Mouse (Mus musculus) heart, postnatal 10 days (tissue): ENCODE results near the gene Kcnc2. TPM values are rescaled to one million over a fixed set of nuclear protein-coding genes. Genes with fewer than 3 reads are reported as not detected.
"Not testable (repeated sequence)": the region's sequence is repeated elsewhere in the genome, so short reads cannot be mapped to it uniquely, and the experiment has no call there.

ENCODE experiments used
- DNase-seq, 2 experiments: peaks; one replicate each; pipeline ENCODE4 v3.0.0; 2021
- intact Hi-C: fragments of 180-260 bp; cut with DNase I; formaldehyde crosslinking; loops from one replicate; pipeline ENCODE4 v1.15.1; 2025
- total RNA-seq, 2 experiments: library from RNA; stranded (reverse); gene quantifications; 2 replicates each; pipeline ENCODE4 v1.2.3; 2021

Gene Kcnc2
- total RNA-seq: under 1 TPM; 0.45 to 0.65 TPM

GRCm38 (mm10) chr10:112270887-112271802 lies at the start of gene Kcnc2:
Gene Kcnc2, plus strand, starts transcription at chr10:112271121.
- peak in 1 of 2 experiments; percentile 2 for DNase-seq
- intact Hi-C loops: no loop called here

DNA sequence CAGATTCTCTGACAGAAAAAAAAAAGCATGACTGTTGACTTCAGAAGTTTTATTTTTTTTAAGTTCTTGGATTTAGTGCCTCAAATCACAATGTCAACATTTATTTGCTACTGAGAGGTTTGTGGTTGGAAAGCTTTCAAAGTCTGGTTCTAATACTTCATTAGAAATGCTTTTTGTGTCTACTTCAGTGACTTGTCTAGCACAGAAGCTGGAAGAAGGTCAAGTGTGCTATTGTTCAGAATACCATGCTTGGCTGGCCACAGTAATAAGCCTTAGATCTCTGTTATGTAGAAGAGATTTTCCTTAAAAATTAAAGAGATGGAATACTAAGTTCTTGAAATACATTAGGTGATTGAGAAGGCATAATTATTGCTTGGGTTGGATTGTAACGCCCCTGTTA lies 43.8 kb upstream of the Kcnc2 start:
- DNase-seq: no peak
- intact Hi-C loops: no loop called here

DNA sequence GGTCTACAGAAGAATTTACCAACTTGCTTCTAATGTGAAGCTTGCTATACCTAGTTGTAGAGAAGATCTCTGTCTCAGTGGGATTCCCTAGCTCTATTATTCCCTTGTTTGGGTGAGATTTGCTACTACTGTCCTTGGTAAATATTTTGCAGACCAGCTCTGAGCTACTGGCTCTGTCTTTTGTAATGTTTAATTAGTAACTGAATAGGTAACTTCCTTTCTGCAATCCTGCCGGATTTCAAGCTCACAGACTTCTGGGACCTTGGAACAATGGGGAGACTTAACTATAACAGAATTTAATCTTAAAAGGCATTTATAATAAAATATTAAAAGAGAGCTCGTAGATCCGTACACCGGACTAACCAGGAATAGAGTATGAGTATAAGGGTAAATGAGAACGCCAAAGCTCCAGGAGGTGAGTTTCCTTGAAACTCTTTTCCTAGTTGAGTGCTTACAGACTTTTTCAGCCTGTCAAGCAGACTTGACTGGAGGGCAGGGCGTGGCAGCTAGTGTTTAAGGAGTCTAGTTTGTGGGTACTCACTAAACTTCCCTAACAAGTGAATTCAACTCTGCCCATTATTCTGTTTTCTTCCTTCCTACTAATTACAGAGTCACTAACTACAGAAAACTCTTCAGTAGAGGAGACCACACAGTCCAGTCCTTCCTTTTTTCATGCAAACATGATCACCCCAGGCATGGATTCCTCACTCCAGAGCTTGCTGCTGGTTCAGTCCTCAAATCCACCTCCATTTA lies 41.7 kb upstream of the Kcnc2 start:
- intact Hi-C loops, DNase-seq: not testable (repeated sequence)

DNA sequence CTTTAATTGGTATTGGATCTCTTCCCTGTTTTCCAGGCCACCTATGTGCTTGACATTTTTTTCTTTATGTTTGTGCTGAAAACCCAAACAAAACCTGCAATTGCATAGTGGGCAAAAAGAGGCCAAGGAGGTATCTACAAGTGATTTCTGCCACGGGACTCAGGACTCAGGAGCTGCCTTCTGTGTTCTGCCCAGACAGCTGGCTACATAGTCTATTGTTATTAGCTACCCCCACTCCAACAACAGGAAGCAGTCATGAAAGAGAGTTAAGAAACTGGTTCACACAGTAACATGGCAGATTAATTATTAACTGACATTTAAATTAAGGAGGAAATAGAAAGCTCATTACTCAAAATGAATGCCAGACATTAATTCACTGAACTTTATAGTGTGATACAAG lies 38.2 kb upstream of the Kcnc2 start:
- DNase-seq, intact Hi-C loops: not testable (repeated sequence)

DNA sequence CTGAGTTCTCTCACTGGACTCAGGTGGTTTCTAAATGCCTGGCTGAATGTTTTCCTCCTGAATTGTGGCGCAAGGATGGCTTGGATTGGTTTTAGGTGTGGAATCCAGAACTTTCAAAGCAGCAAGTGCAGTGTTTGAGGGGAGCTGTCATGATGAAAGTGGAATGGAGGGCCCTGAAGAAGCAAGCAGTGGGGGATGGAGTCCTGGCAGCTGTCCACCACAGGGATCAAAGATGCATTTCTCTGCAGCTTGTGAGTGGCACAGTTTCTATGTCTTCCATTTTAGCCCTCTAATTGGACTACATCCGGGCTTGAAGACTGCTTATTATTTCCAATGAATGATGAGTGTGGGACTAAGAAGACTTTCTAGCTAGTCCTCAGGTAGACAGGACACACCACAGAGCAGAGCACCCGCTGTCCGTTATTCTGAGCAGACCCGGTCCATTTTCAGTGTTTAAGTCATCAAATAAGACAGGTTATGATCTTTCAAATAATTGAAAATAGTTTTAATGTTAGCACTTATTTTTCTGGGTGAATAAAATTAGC lies 35.5 kb upstream of the Kcnc2 start:
- intact Hi-C loops, DNase-seq: not testable (repeated sequence)

- DNase-seq: no peak
- intact Hi-C loops: no loop called here
These were observed 22.6 kb upstream of the Kcnc2 start for GRCm38 (mm10) chr10:112248273-112248672.

- intact Hi-C loops: no loop called here
- DNase-seq: no peak
These were observed 7.5 kb upstream of the Kcnc2 start for GRCm38 (mm10) chr10:112263467-112263866.

GRCm38 (mm10) chr10:112269481-112269880 lies 1.4 kb upstream of the Kcnc2 start:
- intact Hi-C loops: no loop called here
- DNase-seq: no peak

- DNase-seq: peak in 1 of 2 experiments; percentile 12
These were observed 761 bp upstream of the Kcnc2 start for GRCm38 (mm10) chr10:112269939-112270781.

GRCm38 (mm10) chr10:112271803-112272165 lies 863 bp downstream of the Kcnc2 start:
- DNase-seq: no peak
- intact Hi-C loops: no loop called here

More at GRCm38 (mm10) chr10:112269939-112270781, 761 bp upstream of the Kcnc2 start:
- intact Hi-C loops: no loop called here

GRCm38 (mm10) chr10:112272171-112272570 lies 1.2 kb downstream of the Kcnc2 start:
- DNase-seq: no peak
- intact Hi-C loops: no loop called here

DNA sequence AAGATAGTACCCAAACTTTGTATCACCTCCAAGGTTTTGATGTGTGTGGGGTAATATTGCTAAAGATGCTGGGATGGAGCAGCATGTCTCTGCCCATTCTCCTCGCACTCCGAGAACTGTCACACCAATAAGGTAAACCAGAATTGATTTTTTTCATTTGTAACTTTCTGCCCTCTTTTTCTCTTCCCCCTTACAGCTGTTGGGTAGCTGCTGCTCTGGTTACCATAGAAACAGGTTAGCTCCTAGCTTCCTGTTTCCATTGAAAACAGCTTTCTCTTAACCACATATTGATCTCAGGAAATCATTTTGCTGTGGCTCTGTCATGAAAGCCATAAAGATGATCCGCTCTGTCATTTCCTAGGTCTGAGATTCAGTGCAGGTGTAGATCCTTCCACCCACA lies 7.1 kb downstream of the Kcnc2 start:
- intact Hi-C loops: no loop called here

GRCm38 (mm10) chr10:112315136-112315535 lies 44.2 kb downstream of the Kcnc2 start:
- DNase-seq: no peak
- intact Hi-C loops: no loop called here

More for the DNA sequence above, 7.1 kb downstream of the Kcnc2 start:
- DNase-seq: no peak

GRCm38 (mm10) chr10:112317783-112318182 lies 46.9 kb downstream of the Kcnc2 start:
- intact Hi-C loops: no loop called here
- no peak for DNase-seq

- intact Hi-C loops: no loop called here
- no peak for DNase-seq
These were observed 86.9 kb downstream of the Kcnc2 start for GRCm38 (mm10) chr10:112357669-112358362.

DNA sequence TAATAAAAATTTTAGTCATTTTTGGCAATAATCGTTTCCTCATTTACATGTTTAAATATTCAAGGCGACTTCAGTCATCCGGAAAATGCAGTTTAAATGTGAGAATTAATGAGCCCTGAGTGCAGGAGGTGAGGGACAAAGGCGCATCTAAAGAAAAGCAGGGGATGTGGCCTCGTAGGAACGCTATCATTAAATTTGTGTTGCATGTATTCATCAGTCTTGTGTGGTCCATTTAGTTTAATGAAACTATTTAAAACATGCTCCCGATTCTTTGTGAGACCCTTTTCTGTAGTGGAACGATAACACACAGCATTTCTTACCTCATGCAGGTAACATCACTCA lies 87.4 kb downstream of the Kcnc2 start:
- intact Hi-C loops: no loop called here
- no peak for DNase-seq

GRCm38 (mm10) chr10:112360704-112361103 lies 89.8 kb downstream of the Kcnc2 start:
- intact Hi-C loops: no loop called here
- no peak for DNase-seq

DNA sequence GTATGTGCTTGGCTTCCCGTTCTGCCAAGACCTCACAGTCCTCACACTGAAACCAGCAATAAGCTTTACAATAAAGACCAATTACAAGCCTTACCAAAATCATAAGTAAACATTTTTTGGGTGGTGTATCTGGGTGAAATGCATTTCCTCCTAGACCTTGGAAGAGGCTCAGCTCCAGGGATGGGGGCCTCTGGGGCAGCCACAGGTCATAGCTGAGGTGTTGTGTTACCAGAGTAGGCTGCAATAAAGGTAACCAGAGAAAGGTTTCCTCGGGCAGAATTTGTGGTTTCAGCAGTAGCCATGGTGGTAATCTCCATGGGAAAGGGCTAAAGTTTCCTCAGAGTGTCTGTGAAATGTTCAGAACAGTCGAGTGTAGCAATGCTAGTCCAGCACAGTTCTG lies 97.4 kb downstream of the Kcnc2 start:
- intact Hi-C loops: no loop called here
- DNase-seq: no peak

DNA sequence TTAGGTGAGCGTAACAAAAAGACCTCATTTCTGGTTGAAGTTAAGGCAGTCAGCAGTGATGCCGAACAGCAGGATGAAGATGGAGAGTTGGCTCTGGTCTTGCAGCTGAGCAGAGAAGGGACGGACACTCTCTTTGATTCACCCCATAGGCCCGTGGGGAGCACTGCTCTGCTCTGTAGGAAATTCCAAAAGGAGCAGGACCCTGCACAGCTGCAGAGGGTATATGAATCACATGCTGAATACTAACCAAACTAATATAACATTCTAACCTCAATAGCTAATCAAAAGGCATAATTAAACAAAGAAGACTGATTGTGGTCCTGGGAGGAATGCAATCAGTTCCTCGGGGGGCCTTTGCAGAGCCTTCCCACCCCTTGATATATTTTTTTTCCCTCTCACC lies 106.2 kb downstream of the Kcnc2 start:
- intact Hi-C loops: no loop called here
- DNase-seq: no peak

DNA sequence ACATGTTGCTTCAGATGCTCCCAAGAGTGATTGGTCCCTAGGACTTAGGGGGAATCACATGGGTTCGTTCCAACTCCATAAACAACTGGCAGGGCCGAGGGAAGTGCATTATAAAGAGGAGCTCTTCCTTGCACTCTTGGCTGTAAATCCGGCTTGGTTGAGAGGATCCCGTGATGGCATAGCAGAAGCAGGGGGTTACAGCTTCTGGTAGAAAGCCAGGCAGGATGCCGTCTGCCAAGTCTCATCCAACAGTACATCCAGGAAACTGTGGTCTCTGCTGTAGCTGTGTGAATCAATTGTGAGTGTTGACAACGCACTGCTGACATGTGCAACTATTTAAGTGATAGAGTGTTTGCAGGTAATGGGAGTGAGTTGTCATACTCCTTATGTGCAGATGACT lies 107.5 kb downstream of the Kcnc2 start:
- no peak for DNase-seq
- intact Hi-C loops: no loop called here
